Mouse (Mus musculus) megakaryocyte-erythroid progenitor cell, adult 5 weeks (primary cell): ENCODE measurements around the gene Nupl1. TPM values are rescaled to one million over a fixed set of nuclear protein-coding genes. Genes with fewer than 3 reads are reported as not detected.

Experiments used
- polyA plus RNA-seq: library from polyadenylated mRNA; stranded (reverse); fragments of >175 nt; gene quantifications from 2 replicates; pipeline ENCODE4 v1.2.3, GENCODE M21; 2012

Gene Nupl1
- polyA plus RNA-seq, result not detected in 2 replicates

DNA sequence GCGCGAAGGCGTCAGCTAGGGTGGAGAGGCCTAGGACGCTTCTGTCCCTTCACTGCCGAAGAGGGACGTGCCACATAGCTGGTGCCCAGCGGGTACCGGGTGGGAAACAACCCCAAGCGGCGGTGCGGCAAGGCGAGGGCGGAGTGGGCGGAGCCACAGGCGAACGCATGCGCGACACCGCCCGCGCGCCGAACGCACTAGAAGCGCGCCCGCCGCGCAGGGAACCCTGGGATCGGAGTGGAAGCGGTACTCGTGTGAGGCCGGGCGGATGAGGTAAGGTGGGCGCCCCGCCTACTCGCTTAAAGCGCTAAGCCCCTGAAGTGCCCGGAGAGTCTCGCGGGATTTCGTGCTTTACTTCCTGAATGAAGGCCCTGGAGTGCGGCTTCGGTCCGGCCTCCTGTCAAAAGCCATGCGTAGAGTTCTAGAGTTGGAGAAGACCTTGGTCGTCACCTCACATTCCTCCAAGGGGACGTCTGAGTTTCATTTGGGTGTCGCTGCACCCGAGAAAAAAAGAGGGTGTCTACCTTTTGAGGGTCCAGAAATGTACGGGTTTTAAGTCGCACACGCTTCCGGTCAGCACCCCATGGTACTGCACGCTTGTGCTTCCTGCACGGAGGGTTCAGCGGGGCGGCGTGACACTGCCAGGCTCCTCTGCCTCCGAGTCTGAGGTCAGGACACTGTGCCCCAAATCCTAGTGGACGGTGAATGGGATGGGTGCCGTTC, at the start of gene Nupl1, which contains the start of gene Gm49336:
Gene Nupl1, minus strand, starts transcription at position 151 of the 723 bp plus-strand sequence.
Gene Gm49336, minus strand, starts transcription at position 227 of the 723 bp plus-strand sequence.

GRCm38 (mm10) chr14:60264990-60265876, 14.0 kb upstream of the Nupl1 start, which contains the start of gene Mtmr6:
Mtmr6 (plus strand) TSS chr14:60265228.

DNA sequence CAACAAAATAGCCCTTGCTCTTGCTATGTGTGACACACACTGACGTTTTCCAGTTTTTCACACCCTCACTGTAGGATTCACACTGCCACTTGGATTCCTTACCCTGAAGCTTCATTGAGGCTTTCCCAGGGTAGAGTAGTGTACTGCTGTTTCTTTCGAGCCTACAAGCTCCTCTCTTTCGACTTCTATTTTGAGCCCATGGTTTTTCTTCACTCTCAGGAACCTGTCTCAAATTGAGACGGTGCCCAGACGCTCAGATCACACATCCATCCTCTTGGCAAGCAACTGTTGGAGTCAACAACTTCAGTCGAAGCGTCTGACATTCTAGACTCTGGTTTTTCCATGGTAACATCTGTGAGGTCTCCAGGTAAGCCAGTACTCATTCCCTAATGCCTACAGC, 54.3 kb downstream of the Nupl1 start, which contains the start of gene Atp8a2:
Gene Atp8a2, minus strand, starts transcription at position 296 of the 400 bp plus-strand sequence.

Other genes with a start within 250 kb of the Nupl1 start
- 0.61 and 1.5 TPM in 2 replicates for gene Atp8a2, start 54.3 kb downstream of the Nupl1 start, polyA plus RNA-seq
- gene Gm49336, start 76 bp upstream of the Nupl1 start, polyA plus RNA-seq, result 6.7 and 7.7 TPM in 2 replicates
- gene Mtmr6, start 13.8 kb upstream of the Nupl1 start, polyA plus RNA-seq, result 13.7 and 14.2 TPM in 2 replicates
- 0.22 and 0.27 TPM in 2 replicates for gene Amer2, start 121.8 kb upstream of the Nupl1 start, polyA plus RNA-seq